8 mouse cellular contexts compared by ENCODE assay signal in genomic region chr11:69579128-69580017, GRCm38 (mm10). TPM values are rescaled to one million over a fixed set of nuclear protein-coding genes. Genes with fewer than 3 reads are reported as not detected.
DNase-seq lines count a peak whose midpoint lies in the region; ATAC-seq and TF ChIP-seq lines count a peak whose summit lies in the region.

No protein-coding gene starts in this region.

- H3K4me2 ChIP-seq in forebrain, embryonic 15.5 days (replicated peaks), result peak overlapping the region; percentile 90

- in situ Hi-C loops in ES-E14 (cut with MboI; ENCODE audit: low sequenced_read_pairs in 2 of 2, unreplicated experiment in 2 of 2), result no loop called here

- peaks cover 6 to 17% of the 10 kb centered on the region in 2 experiments for H3K4me1 ChIP-seq in ES-E14 (ENCODE audit: control insufficient read depth in 2 of 2, insufficient read depth in 2 of 2, low read length in 2 of 2, poor library complexity in 1 of 2)
- peaks cover 54% of the 10 kb centered on the region for H3K4me1 ChIP-seq in forebrain, embryonic 15.5 days
- H3K4me1 ChIP-seq in lung, adult 2 months (ENCODE audit: control insufficient read depth, insufficient read depth, low read length), result peaks cover 10% of the 10 kb centered on the region

- H3K27me3 ChIP-seq in forebrain, embryonic 15.5 days, result no peaks in the 10 kb centered on the region

- peak overlapping the region; percentile 70 for H3K27ac ChIP-seq in ES-E14 (ENCODE audit: insufficient read depth, low read depth, low read length, poor library complexity, severe bottlenecking)
- peak overlapping the region; percentile 96 for H3K27ac ChIP-seq in forebrain, embryonic 15.5 days (replicated peaks)

- ATAC-seq in forebrain, embryonic 15.5 days (replicated peaks), result peak; percentile 88
- ATAC-seq in neutrophil, adult 5-6 weeks (ENCODE audit: extremely low read depth, insufficient number of reproducible peaks, low FRiP score, poor library complexity, severe bottlenecking), result peak; percentile 70

- peak overlapping the region; percentile 88 for H3K9ac ChIP-seq in ES-E14 (ENCODE audit: insufficient read depth, low read depth, low read length, poor library complexity, severe bottlenecking)
- H3K9ac ChIP-seq in forebrain, embryonic 15.5 days (replicated peaks), result peak overlapping the region; percentile 88

- peaks cover 27% of the 10 kb centered on the region for H3K36me3 ChIP-seq in ES-E14 (ENCODE audit: control insufficient read depth, insufficient read depth, low read length, poor library complexity, severe bottlenecking)
- H3K36me3 ChIP-seq in forebrain, embryonic 15.5 days, result no peaks in the 10 kb centered on the region

- intact Hi-C loops in heart, postnatal 25 days (cut with DNase I), result loop anchor here (1.0 to 2.0 kb wide), 2 partner anchors 25 to 35 kb away; partner anchors contain the start of gene Atp1b2

- peak overlapping the region; percentile 90 to 97 for H3K4me3 ChIP-seq in ES-E14 (ENCODE audit: insufficient read depth in 1 of 2, low read depth in 1 of 2, low read length in 2 of 2, poor library complexity in 1 of 2, severe bottlenecking in 1 of 2)
- peak overlapping the region; percentile 75 for H3K4me3 ChIP-seq in forebrain, embryonic 15.5 days
- peak overlapping the region; percentile 91 for H3K4me3 ChIP-seq in lung, adult 2 months (replicated peaks; ENCODE audit: extremely low read depth, low read depth, low read length)

- DNase-seq in ES-E14 (ENCODE audit: low read depth, low spot score), result peak; percentile 98
- DNase-seq in cerebellum, adult 11-12 months, result peak; percentile 97
- peak; percentile 94 for DNase-seq in heart, postnatal 25 days (ENCODE audit: low spot score)
- DNase-seq in layer of hippocampus, adult 18-20 months (ENCODE audit: low spot score in 2 of 2), result peak; percentile 96 to 99
- DNase-seq in lung, adult 2 months, result peak; percentile 96
- DNase-seq in thymus, adult 18-20 months, result peak; percentile 86 to 92

- peak; percentile 94 for TF ChIP-seq CTCF in lung, adult 2 months (IDR thresholded peaks at IDR 0.05; ENCODE audit: insufficient read depth, low read length)

- H3K9me3 ChIP-seq in ES-E14 (ENCODE audit: control insufficient read depth, insufficient read depth, low read depth, low read length), result no peaks in the 10 kb centered on the region
- H3K9me3 ChIP-seq in forebrain, embryonic 15.5 days, result no peaks in the 10 kb centered on the region

- WGBS in forebrain, embryonic 15.5 days, result 1% methylated on average over 39 of the region's 39 CpGs
- WGBS in lung, adult 2 months, result under 1% methylated on average over 39 of the region's 39 CpGs

- peak; percentile 44; the same call in 1 of the 2 replicates for TF ChIP-seq POLR2A in lung, adult 2 months (IDR thresholded peaks at IDR 0.05; ENCODE audit: borderline replicate concordance, extremely low read depth, low read depth, low read length)

TF ChIP-seq in ES-E14, 5 proteins besides CTCF, POLR2A, EP300 and RAD21:
- no peak for TF ChIP-seq MAFK (IDR thresholded peaks at IDR 0.05; ENCODE audit: insufficient read depth, low read depth, low read length)
- peak; percentile 71 for TF ChIP-seq ZNF384 (IDR thresholded peaks at IDR 0.05; ENCODE audit: low read depth, low read length)
- no peak for TF ChIP-seq ZC3H11A (IDR thresholded peaks at IDR 0.05; ENCODE audit: borderline replicate concordance, low read depth, low read length)
- peak; percentile 96 for TF ChIP-seq CHD2 (IDR thresholded peaks at IDR 0.05; ENCODE audit: low read depth, low read length)
- peak; percentile 98 for TF ChIP-seq HCFC1 (IDR thresholded peaks at IDR 0.05; ENCODE audit: borderline replicate concordance, insufficient read depth, low read length)

RNA-seq across cellular contexts. Expression of gene Wrap53, which starts 0.7 kb away (rescaled TPM):
- total RNA-seq in ES-E14 (2012; rRNA removed), result 30.7 and 33.0 TPM in 2 replicates
- polyA plus RNA-seq in forebrain, embryonic 15.5 days (2015; fragmentation: Nextera tagmentation; extraction: Ambion mirVana), result 26.3 and 27.2 TPM in 2 replicates
- total RNA-seq in heart, postnatal 25 days (2021), result 1 to 10 TPM; 4.6 to 6.1 TPM
- total RNA-seq in layer of hippocampus, adult 18-20 months (2021), result 10 to 100 TPM; 14.3 to 14.8 TPM
- polyA plus RNA-seq in lung, adult 2 months (2012; rRNA removed), result 11.9 and 15.0 TPM in 2 replicates
- 3.8 and 8.0 TPM in 2 replicates for total RNA-seq in neutrophil, adult 5-6 weeks (2017)

RNA-seq across cellular contexts. Expression of gene Trp53, which starts 0.8 kb away (rescaled TPM):
- total RNA-seq in ES-E14 (2012; rRNA removed), result 98.0 and 105 TPM in 2 replicates
- polyA plus RNA-seq in forebrain, embryonic 15.5 days (2015; fragmentation: Nextera tagmentation; extraction: Ambion mirVana), result 112 and 115 TPM in 2 replicates
- 10 to 100 TPM; 16.9 to 17.9 TPM for total RNA-seq in heart, postnatal 25 days (2021)
- 10 to 100 TPM; 25.5 to 26.9 TPM for total RNA-seq in layer of hippocampus, adult 18-20 months (2021)
- polyA plus RNA-seq in lung, adult 2 months (2012; rRNA removed), result 66.8 and 75.0 TPM in 2 replicates
- total RNA-seq in neutrophil, adult 5-6 weeks (2017), result 38.3 and 39.8 TPM in 2 replicates

RNA-seq across cellular contexts. Expression of gene Efnb3, which starts 19.4 kb away (rescaled TPM):
- 3.1 and 3.2 TPM in 2 replicates for total RNA-seq in ES-E14 (2012; rRNA removed)
- 107 and 114 TPM in 2 replicates for polyA plus RNA-seq in forebrain, embryonic 15.5 days (2015; fragmentation: Nextera tagmentation; extraction: Ambion mirVana)
- total RNA-seq in heart, postnatal 25 days (2021), result 10 to 100 TPM; 64.1 to 71.6 TPM
- 100 to 1,000 TPM; 126 to 137 TPM for total RNA-seq in layer of hippocampus, adult 18-20 months (2021)
- 0.88 and 1.0 TPM in 2 replicates for polyA plus RNA-seq in lung, adult 2 months (2012; rRNA removed)
- total RNA-seq in neutrophil, adult 5-6 weeks (2017), result 0.47 and 0.49 TPM in 2 replicates

RNA-seq across cellular contexts. Expression of gene Atp1b2, which starts 26.4 kb away (rescaled TPM):
- total RNA-seq in ES-E14 (2012; rRNA removed), result 12.1 and 13.1 TPM in 2 replicates
- 22.2 and 25.9 TPM in 2 replicates for polyA plus RNA-seq in forebrain, embryonic 15.5 days (2015; fragmentation: Nextera tagmentation; extraction: Ambion mirVana)
- total RNA-seq in heart, postnatal 25 days (2021), result 10 to 100 TPM; 18.0 to 25.8 TPM
- total RNA-seq in layer of hippocampus, adult 18-20 months (2021), result 100 to 1,000 TPM; 402 to 407 TPM
- polyA plus RNA-seq in lung, adult 2 months (2012; rRNA removed), result 8.4 and 15.9 TPM in 2 replicates
- not detected in 2 replicates for total RNA-seq in neutrophil, adult 5-6 weeks (2017)

RNA-seq across cellular contexts. Expression of gene Dnah2, which starts 30.5 kb away (rescaled TPM):
- 0.98 and 2.5 TPM in 2 replicates for total RNA-seq in ES-E14 (2012; rRNA removed)
- polyA plus RNA-seq in forebrain, embryonic 15.5 days (2015; fragmentation: Nextera tagmentation; extraction: Ambion mirVana), result 2.7 and 3.1 TPM in 2 replicates
- total RNA-seq in heart, postnatal 25 days (2021), result under 1 TPM; 0.17 to 0.39 TPM
- total RNA-seq in layer of hippocampus, adult 18-20 months (2021), result 1 to 10 TPM; 3.9 to 4.3 TPM
- polyA plus RNA-seq in lung, adult 2 months (2012; rRNA removed), result 3.1 TPM in 2 replicates
- total RNA-seq in neutrophil, adult 5-6 weeks (2017), result 0.12 TPM in 1 of 2 replicates, not detected in the other

Comparison
In these comparisons a context has a peak if more than half of its experiments do, and no peak if none do; other contexts are left out.
1. Peak in every context shown above with its lines: DNase-seq, ATAC-seq, H3K4me3 ChIP-seq and H3K27ac ChIP-seq.
2. RNA of gene Efnb3, which starts 19.4 kb away (total RNA-seq): 126 to 137 TPM in layer of hippocampus, adult 18-20 months and 64.1 to 71.6 TPM in heart, postnatal 25 days; 3.1 to 3.2 TPM in ES-E14 and 0.47 to 0.49 TPM in neutrophil, adult 5-6 weeks; every median in the first group is over 10 times any median in the second.